Mouse (Mus musculus) frontal cortex, adult (tissue): ENCODE data around the gene Foxe3.
A peak's percentile ranks its signal among the peaks of the same experiment; 100 is the strongest.
"Not testable (repeated sequence)": the region's sequence is repeated elsewhere in the genome, so short reads cannot be mapped to it uniquely, and the experiment has no call there.

ENCODE experiments used
- ATAC-seq: cut with Nextera tagmentation; 2 replicates; pipeline ENCODE4 v1.9.2; 2017; ENCODE audit warnings: mild to moderate bottlenecking, moderate library complexity, mixed read lengths; ENCODE audit not compliant: low TSS enrichment

Gene Foxe3

GRCm38 (mm10) chr4:114925917-114926312, at the start of gene Foxe3:
TSS of gene Foxe3 (minus strand) at chr4:114926013.
- ATAC-seq, result no peak

- ATAC-seq, result no peak
Measured at GRCm38 (mm10) chr4:114973229-114973740, 47.5 kb upstream of the Foxe3 start.

GRCm38 (mm10) chr4:114970736-114971135, 44.9 kb upstream of the Foxe3 start:
- no peak for ATAC-seq

GRCm38 (mm10) chr4:114960881-114961280, 35.1 kb upstream of the Foxe3 start:
- ATAC-seq, result not testable (repeated sequence)

- ATAC-seq, result no peak
Measured at GRCm38 (mm10) chr4:114959533-114959932, 33.7 kb upstream of the Foxe3 start.

- no peak for ATAC-seq
Measured at GRCm38 (mm10) chr4:114958786-114959185, 33.0 kb upstream of the Foxe3 start.

GRCm38 (mm10) chr4:114958231-114958630, 32.4 kb upstream of the Foxe3 start:
- ATAC-seq, result peak; percentile 47

GRCm38 (mm10) chr4:114957403-114957802, 31.6 kb upstream of the Foxe3 start:
- no peak for ATAC-seq

- no peak for ATAC-seq
Measured at GRCm38 (mm10) chr4:114953172-114953571, 27.4 kb upstream of the Foxe3 start.

- no peak for ATAC-seq
Measured at GRCm38 (mm10) chr4:114947852-114948481, 22.2 kb upstream of the Foxe3 start.

GRCm38 (mm10) chr4:114947395-114947794, 21.6 kb upstream of the Foxe3 start:
- peak; percentile 97 for ATAC-seq

- ATAC-seq, result no peak
Measured at GRCm38 (mm10) chr4:114946416-114946815, 20.6 kb upstream of the Foxe3 start.

GRCm38 (mm10) chr4:114945021-114945420, 19.2 kb upstream of the Foxe3 start:
- no peak for ATAC-seq

GRCm38 (mm10) chr4:114942583-114942982, 16.8 kb upstream of the Foxe3 start:
- ATAC-seq, result no peak

GRCm38 (mm10) chr4:114942112-114942511, 16.3 kb upstream of the Foxe3 start:
- ATAC-seq, result no peak

GRCm38 (mm10) chr4:114941311-114941710, 15.5 kb upstream of the Foxe3 start:
- ATAC-seq, result no peak

- no peak for ATAC-seq
Measured at GRCm38 (mm10) chr4:114938248-114938647, 12.4 kb upstream of the Foxe3 start.

GRCm38 (mm10) chr4:114937459-114938047, 11.7 kb upstream of the Foxe3 start:
- ATAC-seq, result peak; percentile 57

- no peak for ATAC-seq
Measured at GRCm38 (mm10) chr4:114934188-114934587, 8.4 kb upstream of the Foxe3 start.

- peak; percentile 70 for ATAC-seq
Measured at GRCm38 (mm10) chr4:114932747-114933146, 6.9 kb upstream of the Foxe3 start.

GRCm38 (mm10) chr4:114929155-114929554, 3.3 kb upstream of the Foxe3 start:
- ATAC-seq, result no peak

- no peak for ATAC-seq
Measured at GRCm38 (mm10) chr4:114924971-114925916, 569 bp downstream of the Foxe3 start.
